ENCODE assay signal across 23 mouse cellular contexts in genomic region chr12:71778948-71779347, GRCm38 (mm10).
"Had no signal": no experiment of that assay in that cellular context is flagged by ENCODE, and none has a peak within 500 bp of the region (broad histone marks: within the 10 kb centered on the region; RNA-seq: fewer than 3 reads in every experiment).

No protein-coding gene starts in this region.

- H3K9me3 ChIP-seq: heart, embryonic 12.5 days; heart, embryonic 13.5 days; heart, embryonic 15.5 days; hindbrain, embryonic 10.5 days; hindbrain, embryonic 12.5 days; hindbrain, embryonic 13.5 days; hindbrain, embryonic 15.5 days; intestine, embryonic 15.5 days had no signal

- H3K27me3 ChIP-seq: heart, embryonic 12.5 days; heart, embryonic 13.5 days; heart, embryonic 15.5 days; hindbrain, embryonic 12.5 days; hindbrain, embryonic 13.5 days; hindbrain, embryonic 15.5 days; intestine, embryonic 15.5 days had no signal

- H3K4me3 ChIP-seq: heart, adult 2 months; intestine, embryonic 15.5 days had no signal

- DNase-seq: kidney, adult 11 months; kidney, adult 18-20 months; kidney, adult 2 months; kidney, adult 9 months; kidney, postnatal 10 days; kidney, postnatal 14 days; kidney, postnatal 36 days had no signal

- ATAC-seq: inflammation-experienced regulatory T-cells, adult 6 months; intestine, postnatal 0 days had no signal

- H3K9ac ChIP-seq: heart, embryonic 15.5 days; hindbrain, embryonic 12.5 days; hindbrain, embryonic 14.5 days; hindbrain, embryonic 15.5 days; intestine, embryonic 15.5 days had no signal

- H3K27ac ChIP-seq: heart, adult 2 months; heart, embryonic 13.5 days; heart, embryonic 15.5 days; hindbrain, embryonic 10.5 days; hindbrain, embryonic 12.5 days; hindbrain, embryonic 13.5 days; hindbrain, embryonic 14.5 days; hindbrain, embryonic 15.5 days; hindbrain, postnatal 0 days; intestine, embryonic 15.5 days; kidney, postnatal 0 days; layer of hippocampus, adult 2 months; left cerebral cortex, adult 2 months had no signal

- H3K36me3 ChIP-seq: heart, embryonic 12.5 days; heart, embryonic 13.5 days; heart, embryonic 15.5 days; hindbrain, embryonic 10.5 days; hindbrain, embryonic 12.5 days; hindbrain, embryonic 13.5 days; hindbrain, embryonic 15.5 days; intestine, embryonic 15.5 days had no signal
